Mouse (Mus musculus) megakaryocyte, embryonic 14.5 days (primary cell): ENCODE measurements around the gene Olfr127.
"Not testable (repeated sequence)": the region's sequence is repeated elsewhere in the genome, so short reads cannot be mapped to it uniquely, and the experiment has no call there.

Experiments used
- FLI1 ChIP-seq: IDR thresholded peaks from 2 replicates; pipeline ENCODE4 v1.6.1; 2012; ENCODE audit warnings: low read length, inconsistent platforms, mixed read lengths
- GATA1 ChIP-seq: IDR thresholded peaks from 3 replicates; pipeline ENCODE4 v1.6.1; 2012; ENCODE audit warnings: mixed read lengths, low read length, inconsistent platforms, borderline replicate concordance

DNA sequence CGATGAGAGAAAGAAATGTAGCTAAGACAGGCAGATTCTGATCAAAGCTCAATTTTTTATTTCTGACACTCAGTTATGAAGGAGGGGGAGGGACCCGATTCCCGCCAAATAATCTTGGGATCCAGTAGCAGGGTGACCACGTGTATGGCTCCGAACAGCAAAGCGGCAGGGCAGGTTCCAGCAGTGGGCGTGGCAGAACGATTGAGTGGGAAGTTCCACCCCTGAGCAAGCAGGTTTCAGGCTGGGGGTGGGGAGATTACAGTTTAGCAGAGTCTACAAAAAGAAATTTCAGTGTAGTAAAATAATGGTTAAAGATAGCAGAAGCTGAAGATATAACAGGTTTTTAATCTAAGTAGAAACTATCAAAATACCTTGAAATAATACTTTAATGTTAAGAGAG lies 6.6 kb downstream of the Olfr127 start:
- TF ChIP-seq GATA1, FLI1: not testable (repeated sequence)
